Mouse (Mus musculus) megakaryocyte-erythroid progenitor cell, adult 5-6 weeks (primary cell): Measurements from ENCODE around the gene Rnf214. TPM values are rescaled to one million over a fixed set of nuclear protein-coding genes. Genes with fewer than 3 reads are reported as not detected.
A peak's percentile ranks its signal among the peaks of the same experiment; 100 is the strongest.

Source experiments
- ATAC-seq: replicated peaks from 2 replicates; pipeline ENCODE4 v1.8.0; 2016; ENCODE audit warnings: mild to moderate bottlenecking, inconsistent platforms; ENCODE audit not compliant: severe bottlenecking, poor library complexity, low FRiP score, low TSS enrichment
- total RNA-seq, 2 experiments: library from RNA; stranded (forward) in 1 of 2; stranded (reverse) in 1 of 2; fragments of 200-1000, 215-1000 nt in 1 of 2; fragments of >200 nt in 1 of 2; fragmentation: Nextera tagmentation in 1 of 2; gene quantifications; 2 replicates each; pipeline ENCODE4 v1.2.3; 2014 to 2017

Rnf214 gene
- total RNA-seq, 2 experiments from 2014 or later = 22.6 to 48.2 TPM

GRCm38 (mm10) chr9:45938088-45938487, 31.4 kb upstream of the Rnf214 start:
- no peak for ATAC-seq

- peak; percentile 73 for ATAC-seq
Measured at GRCm38 (mm10) chr9:45936883-45937282, 30.2 kb upstream of the Rnf214 start.

DNA sequence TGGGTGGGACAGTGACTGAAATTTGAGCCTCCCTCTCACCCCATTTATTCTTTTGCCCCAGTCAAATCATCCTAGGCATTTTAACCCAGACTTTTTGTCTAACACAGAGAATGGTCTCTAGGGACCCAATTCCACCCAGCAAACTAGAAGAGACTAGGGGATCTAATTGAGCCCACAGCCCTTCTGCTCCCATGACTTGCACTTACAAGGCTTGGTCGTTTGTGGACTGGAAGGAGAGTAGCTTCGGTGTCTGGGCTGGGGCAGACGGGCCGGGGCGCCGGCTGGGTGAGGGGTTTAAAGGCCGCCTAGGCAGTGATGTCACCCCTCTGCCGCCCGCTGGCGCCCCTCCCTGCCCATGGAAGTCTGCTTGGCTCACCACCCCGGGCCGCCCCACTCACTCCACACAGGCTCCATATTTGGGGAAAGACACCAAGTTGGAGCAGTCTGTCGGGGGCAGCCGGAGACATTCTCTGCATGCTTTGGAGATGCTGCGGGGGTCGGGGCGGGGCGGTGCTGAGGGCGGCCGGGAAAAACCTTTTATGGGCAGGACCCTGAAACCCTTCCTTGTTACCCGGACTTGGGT, 29.0 kb upstream of the Rnf214 start, which contains the start of gene Tagln:
Gene Tagln, minus strand, starts transcription at position 431 of the 583 bp plus-strand sequence.
- no peak for ATAC-seq

GRCm38 (mm10) chr9:45932571-45933415, 26.1 kb upstream of the Rnf214 start:
- no peak for ATAC-seq

DNA sequence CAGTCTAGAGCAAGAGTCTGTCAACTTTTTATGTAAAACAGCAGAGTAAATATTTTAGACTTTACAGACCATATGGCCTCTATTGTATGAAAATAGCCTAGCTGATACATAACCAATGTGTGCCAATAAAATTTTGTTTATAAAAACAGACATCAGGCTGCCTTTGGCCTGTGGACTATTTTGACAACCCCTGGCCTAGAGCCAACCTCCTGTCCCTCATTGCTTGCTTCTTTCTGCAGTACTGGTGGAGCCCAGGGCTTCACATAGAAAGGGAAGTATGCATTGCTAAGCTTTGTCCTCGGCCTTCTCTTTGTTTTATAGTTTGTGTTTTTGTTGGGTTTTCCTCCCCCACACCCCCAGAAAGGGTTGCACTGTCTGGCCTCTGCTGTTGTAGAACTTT, 25.2 kb upstream of the Rnf214 start:
- no peak for ATAC-seq

- no peak for ATAC-seq
Measured at GRCm38 (mm10) chr9:45929285-45929684, 22.6 kb upstream of the Rnf214 start.

DNA sequence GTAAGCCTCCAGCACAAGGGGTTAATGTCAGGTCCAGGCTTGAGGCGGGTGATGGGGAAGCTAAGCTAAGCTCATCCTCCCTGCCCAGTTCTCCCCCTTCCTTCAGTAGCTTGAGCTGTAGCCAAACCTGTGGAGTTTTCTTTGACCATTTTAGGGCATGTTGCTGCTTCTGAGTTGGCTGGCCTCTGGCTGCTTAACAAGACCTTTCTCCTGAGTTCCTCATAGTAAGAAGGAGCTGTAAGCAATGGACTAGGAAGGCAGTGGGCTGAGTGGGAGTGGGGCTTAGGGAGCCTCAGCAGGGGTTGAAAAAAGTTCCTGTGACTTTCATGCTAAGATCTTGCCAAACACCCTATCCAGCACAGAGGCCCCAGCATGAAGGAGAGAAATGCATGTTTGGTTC, 13.2 kb upstream of the Rnf214 start:
- no peak for ATAC-seq

DNA sequence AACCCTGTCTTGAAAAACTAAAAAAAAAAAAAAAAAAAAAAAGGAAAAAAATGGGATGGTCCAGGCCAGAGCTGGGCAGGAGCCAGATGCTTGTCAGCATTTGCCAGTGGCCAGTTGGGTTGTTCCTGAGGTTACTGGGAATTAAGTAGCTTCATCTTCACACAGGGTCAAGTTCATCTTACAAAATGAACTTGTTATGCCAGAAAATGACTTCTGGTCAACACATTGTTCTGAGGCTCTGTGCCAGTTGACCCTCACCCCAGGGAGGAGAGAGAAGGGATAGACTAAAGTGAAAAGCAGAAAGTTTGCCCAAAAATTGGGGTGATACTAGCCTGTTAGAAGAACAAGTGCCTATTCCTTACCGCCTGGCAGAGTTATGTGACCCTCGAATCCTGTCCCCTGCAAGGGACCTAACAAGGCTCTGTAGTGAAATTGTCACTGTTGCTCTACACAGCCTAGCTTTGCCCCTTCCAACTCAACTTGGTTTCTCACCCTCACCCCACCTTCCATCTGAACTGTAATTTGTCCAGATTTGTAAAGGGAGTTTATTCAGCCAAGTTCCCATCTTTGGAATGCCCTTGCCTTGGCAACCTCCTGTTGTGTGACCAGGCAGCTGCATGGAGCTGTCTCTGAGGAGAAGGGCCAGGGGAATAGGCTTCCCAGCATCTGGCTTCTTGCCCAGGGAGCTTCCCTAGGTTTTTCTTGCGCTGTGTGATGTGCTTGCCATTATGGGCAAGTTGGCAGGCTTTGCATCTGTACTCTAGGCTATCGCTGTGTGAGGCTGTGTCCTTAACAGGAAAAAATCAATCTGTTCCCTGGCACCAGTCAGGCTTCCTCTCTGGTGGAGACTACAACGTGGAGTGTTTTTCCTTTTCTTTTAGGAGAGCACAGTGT, 10.6 kb upstream of the Rnf214 start:
- no peak for ATAC-seq

- ATAC-seq = no peak
Measured at GRCm38 (mm10) chr9:45915659-45916058, 8.9 kb upstream of the Rnf214 start.

- peak; percentile 60; the same call in 1 of the 2 replicates for ATAC-seq
Measured at GRCm38 (mm10) chr9:45911673-45912072, 5.0 kb upstream of the Rnf214 start.

DNA sequence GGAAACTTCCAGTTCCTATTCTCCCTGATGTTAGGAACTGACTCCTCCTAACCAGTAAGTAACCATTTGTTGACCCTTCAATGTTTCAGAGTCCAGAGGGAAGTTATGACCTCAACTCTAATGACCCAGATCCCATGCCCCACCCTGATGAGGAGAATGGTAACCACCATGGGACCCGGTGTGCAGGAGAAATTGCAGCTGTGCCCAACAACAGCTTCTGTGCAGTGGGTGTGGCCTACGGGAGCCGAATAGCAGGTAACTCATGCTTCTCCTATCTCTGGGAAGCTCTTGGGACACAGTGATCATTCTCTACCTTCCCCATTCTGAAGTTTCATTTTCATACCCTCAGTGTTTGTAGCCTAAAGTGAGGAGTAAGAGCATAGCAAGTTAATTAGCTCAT, 4.3 kb upstream of the Rnf214 start:
- ATAC-seq = no peak

- peak; percentile 45 for ATAC-seq
Measured at GRCm38 (mm10) chr9:45907078-45907428, 342 bp upstream of the Rnf214 start.

GRCm38 (mm10) chr9:45905811-45906237, 887 bp downstream of the Rnf214 start:
- peak; percentile 14; the same call in 1 of the 2 replicates for ATAC-seq

DNA sequence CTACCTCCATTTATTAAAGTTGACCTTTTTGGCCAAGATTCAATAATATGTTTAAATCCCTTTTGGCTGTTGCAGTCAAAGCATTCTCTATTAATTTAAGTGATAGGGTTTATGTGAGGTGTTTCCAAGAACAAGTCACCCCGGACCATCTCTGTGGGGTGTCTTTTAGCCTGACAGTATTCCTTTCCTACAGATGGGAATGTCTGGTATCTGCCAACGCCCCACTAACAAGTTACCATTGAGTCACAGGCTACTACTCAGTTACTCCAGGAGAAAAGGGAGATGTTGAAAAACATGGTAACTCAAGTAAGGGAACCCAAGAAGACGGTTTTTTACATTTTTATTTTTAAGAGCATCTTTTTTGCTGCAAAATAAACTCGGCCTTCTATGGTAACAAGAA, 1.5 kb downstream of the Rnf214 start:
- ATAC-seq = no peak

DNA sequence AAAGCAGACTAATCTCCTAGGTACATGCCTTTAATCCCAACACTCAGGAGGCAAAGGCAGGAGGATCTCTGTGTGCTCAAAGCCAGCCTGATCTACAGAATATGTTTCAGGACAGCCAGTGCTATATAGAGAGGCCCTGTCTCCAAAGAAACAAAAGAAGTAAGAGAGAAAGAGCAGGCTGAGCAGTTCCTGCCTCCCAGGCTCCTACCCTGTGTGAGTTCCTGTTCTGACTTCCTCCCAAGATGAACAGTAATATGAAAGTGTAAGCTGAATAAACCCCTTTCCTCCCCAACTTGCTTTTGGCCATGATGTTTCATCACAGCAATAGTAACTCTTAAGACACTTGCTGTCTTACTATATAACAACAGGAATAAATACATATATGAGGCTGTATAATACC, 13.0 kb downstream of the Rnf214 start:
- no peak for ATAC-seq

DNA sequence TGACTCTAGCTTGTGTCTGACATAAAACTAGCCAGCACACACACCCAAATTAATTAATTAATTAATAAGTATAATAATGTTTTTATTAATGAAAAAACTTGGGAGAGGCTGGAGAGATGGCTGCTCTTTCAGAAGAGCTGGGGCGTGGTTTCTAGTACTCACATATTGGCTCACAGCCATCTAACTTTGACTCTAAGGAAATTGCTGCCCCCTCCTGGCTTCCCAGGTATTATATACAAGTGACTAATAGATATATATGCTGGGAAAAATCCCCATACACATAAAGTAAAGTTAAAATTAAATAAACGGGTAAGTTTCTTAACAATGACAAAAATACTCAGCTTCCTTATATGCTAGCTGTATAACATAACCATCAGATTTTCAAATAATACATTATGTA, 28.8 kb downstream of the Rnf214 start:
- ATAC-seq = no peak

- no peak for ATAC-seq
Measured at GRCm38 (mm10) chr9:45870265-45870664, 36.4 kb downstream of the Rnf214 start.

- ATAC-seq = no peak
Measured at GRCm38 (mm10) chr9:45869181-45869580, 37.5 kb downstream of the Rnf214 start.

DNA sequence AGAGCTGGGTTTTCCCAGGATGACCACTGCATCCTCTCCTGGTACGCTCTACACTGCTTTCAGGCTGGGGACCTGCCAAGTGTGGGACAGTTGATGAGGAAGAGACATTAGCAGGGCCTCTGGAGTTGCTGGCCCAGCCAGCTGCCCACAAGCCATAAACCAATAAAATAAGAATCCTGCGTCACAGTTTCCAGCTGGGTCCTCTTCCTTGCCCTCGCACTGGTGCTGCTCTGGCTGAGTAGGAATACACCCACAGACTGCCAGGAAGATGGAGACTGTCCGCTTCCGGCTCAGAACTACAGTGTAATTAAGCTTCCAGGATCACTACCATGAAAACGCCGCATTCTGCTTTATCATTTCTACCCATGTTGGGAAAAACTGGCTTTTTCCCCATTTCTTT, 44.9 kb downstream of the Rnf214 start:
- ATAC-seq = no peak

GRCm38 (mm10) chr9:45859364-45859763, 47.3 kb downstream of the Rnf214 start:
- ATAC-seq = no peak
